In the genomic region with DNA sequence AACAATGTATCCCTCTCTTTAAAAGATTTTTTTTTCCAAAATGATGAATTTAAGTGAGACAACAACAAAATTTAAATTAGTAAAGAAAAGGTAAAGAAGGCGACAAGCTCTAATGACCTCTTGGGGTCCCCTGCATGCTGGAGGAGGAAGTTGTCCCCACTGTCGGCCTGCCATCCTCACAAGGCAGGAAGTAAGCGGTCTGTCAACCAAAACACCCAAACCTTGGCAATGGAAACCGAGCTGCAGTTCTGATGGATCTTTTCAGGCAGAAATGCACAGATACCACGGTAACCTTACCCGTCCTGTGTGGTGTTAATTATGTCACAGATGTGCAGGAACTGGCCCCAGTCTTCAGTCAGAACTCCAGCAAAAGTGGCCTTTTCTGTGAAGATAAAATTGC, we compare ENCODE assay signal across 23 mouse cellular contexts. TPM values are rescaled to one million over a fixed set of nuclear protein-coding genes. Genes with fewer than 3 reads are reported as not detected.
DNase-seq lines count a peak whose midpoint lies in the region; ATAC-seq and TF ChIP-seq lines count a peak whose summit lies in the region.
"Had no signal": no experiment of that assay in that cellular context is flagged by ENCODE, and none has a peak within 500 bp of the region (broad histone marks: within the 10 kb centered on the region; RNA-seq: fewer than 3 reads in every experiment).

No protein-coding gene starts in this region.

- H3K36me3 ChIP-seq in heart, embryonic 10.5 days: peaks cover 34% of the 10 kb centered on the region
- peaks cover 43% of the 10 kb centered on the region for H3K36me3 ChIP-seq in liver, embryonic 14.5 days (replicated peaks; ENCODE audit: control insufficient read depth, insufficient read depth, low read depth)
- H3K36me3 ChIP-seq: midbrain, embryonic 13.5 days had no signal

- WGBS in heart, embryonic 10.5 days: 73% methylated on average over 6 of the region's 6 CpGs
- WGBS in liver, embryonic 14.5 days (ENCODE audit: insufficient replicate concordance): 38% methylated on average over 6 of the region's 6 CpGs

- no peaks in the 10 kb centered on the region for H3K9me3 ChIP-seq in heart, embryonic 10.5 days
- H3K9me3 ChIP-seq in liver, embryonic 14.5 days (ENCODE audit: control insufficient read depth, low read length): no peaks in the 10 kb centered on the region
- H3K9me3 ChIP-seq: embryonic facial prominence, embryonic 15.5 days; midbrain, embryonic 13.5 days had no signal

- no peak for TF ChIP-seq CTCF in liver, embryonic 14.5 days (IDR thresholded peaks at IDR 0.05; ENCODE audit: low read depth)

- TF ChIP-seq EP300 in liver, embryonic 14.5 days (IDR thresholded peaks at IDR 0.05; ENCODE audit: low read depth): no peak

- H3K27ac ChIP-seq in heart, embryonic 10.5 days: no peak overlapping the region
- H3K27ac ChIP-seq in liver, embryonic 14.5 days: no peak overlapping the region
- H3K27ac ChIP-seq: embryonic facial prominence, embryonic 15.5 days; hindbrain, embryonic 14.5 days; midbrain, embryonic 13.5 days had no signal

- DNase-seq in heart, embryonic 10.5 days (ENCODE audit: low spot score): peak; percentile 47
- DNase-seq in heart, postnatal 25 days (ENCODE audit: low spot score): no peak
- DNase-seq in liver, embryonic 14.5 days (ENCODE audit: low read depth in 3 of 3, low spot score in 3 of 3): no peak
- no peak for DNase-seq in adrenal gland, adult 8-10 months
- no peak for DNase-seq in layer of hippocampus, postnatal 36 days
- DNase-seq: cerebellum, adult 8-10 months; cerebellum, postnatal 36 days; embryo, embryonic 11 days; gastrocnemius, postnatal 25 days; heart, postnatal 4 days; kidney, adult 9 months; kidney, postnatal 14 days; lung, postnatal 36 days had no signal

- ATAC-seq in common myeloid progenitor, adult 5-6 weeks (replicated peaks; ENCODE audit: low read depth, poor library complexity, severe bottlenecking): peak; percentile 43
- ATAC-seq in granulocyte monocyte progenitor cell, adult 5-6 weeks (replicated peaks; ENCODE audit: poor library complexity, severe bottlenecking): peak; percentile 43
- ATAC-seq in liver, embryonic 14.5 days (ENCODE audit: insufficient read depth): no peak
- no peak for ATAC-seq in activated CD4-positive, CD25-positive, alpha-beta regulatory T cell, adult 4 months
- ATAC-seq: CD4-positive, CD25-positive, alpha-beta regulatory T cell, adult 4 months; forebrain, embryonic 14.5 days; intestine, postnatal 0 days; midbrain, embryonic 13.5 days had no signal

- peak overlapping the region; percentile 77; the same call in 1 of the 2 replicates for H3K4me2 ChIP-seq in liver, embryonic 14.5 days (ENCODE audit: low read depth)
- H3K4me2 ChIP-seq: embryonic facial prominence, embryonic 15.5 days; hindbrain, embryonic 14.5 days; midbrain, embryonic 13.5 days had no signal

- H3K27me3 ChIP-seq in heart, embryonic 10.5 days (ENCODE audit: insufficient read depth, poor library complexity, severe bottlenecking): no peaks in the 10 kb centered on the region
- H3K27me3 ChIP-seq in liver, embryonic 14.5 days (ENCODE audit: control insufficient read depth, insufficient read depth, low read length): no peaks in the 10 kb centered on the region
- H3K27me3 ChIP-seq: embryonic facial prominence, embryonic 15.5 days had no signal

- no peak overlapping the region for H3K4me3 ChIP-seq in heart, embryonic 10.5 days
- H3K4me3 ChIP-seq in liver, embryonic 14.5 days (ENCODE audit: insufficient read depth in 1 of 2, low read depth in 2 of 2, low read length in 2 of 2): no peak overlapping the region; a peak in 1 of 4 replicates
- H3K4me3 ChIP-seq: embryonic facial prominence, embryonic 15.5 days; megakaryocyte, embryonic 14.5 days; midbrain, embryonic 13.5 days had no signal

- intact Hi-C loops in heart, postnatal 25 days (cut with DNase I): no loop called here

- H3K9ac ChIP-seq in liver, embryonic 14.5 days (replicated peaks): no peak overlapping the region
- H3K9ac ChIP-seq: embryonic facial prominence, embryonic 15.5 days; hindbrain, embryonic 14.5 days; midbrain, embryonic 13.5 days had no signal

- H3K4me1 ChIP-seq in heart, embryonic 10.5 days: peaks cover 12% of the 10 kb centered on the region; the same call in 1 of the 2 replicates
- peaks cover 14 to 23% of the 10 kb centered on the region in 2 experiments for H3K4me1 ChIP-seq in liver, embryonic 14.5 days (replicated peaks; ENCODE audit: control insufficient read depth in 2 of 2, insufficient read depth in 2 of 2, low read length in 1 of 2)

RNA-seq across cellular contexts. Expression of a gene that starts 3.4 kb away (rescaled TPM):
- polyA plus RNA-seq in heart, embryonic 10.5 days (2016; fragmentation: Nextera tagmentation; extraction: Ambion mirVana): 37.9 and 44.6 TPM in 2 replicates
- total RNA-seq in heart, postnatal 25 days (2021): 10 to 100 TPM; 15.1 to 19.8 TPM
- total RNA-seq in common myeloid progenitor, adult 5-6 weeks (2017): 39.1 and 44.7 TPM in 2 replicates
- 2.4 and 4.2 TPM in 2 replicates for total RNA-seq in granulocyte monocyte progenitor cell, adult 5-6 weeks (2014; fragmentation: Nextera tagmentation)
- total RNA-seq in granulocyte monocyte progenitor cell, adult 5-6 weeks (2017): 7.2 and 16.2 TPM in 2 replicates
- 13.6 and 26.6 TPM in 2 replicates for polyA plus RNA-seq in liver, embryonic 14.5 days (2012; rRNA removed)
- polyA plus RNA-seq in liver, embryonic 14.5 days (2014; fragmentation: Nextera tagmentation; extraction: Ambion mirVana): 58.9 and 60.6 TPM in 2 replicates
- total RNA-seq in adrenal gland, adult 8-10 months (2022): 10 to 100 TPM; 27.6 to 62.7 (median 44.1) TPM
- total RNA-seq in layer of hippocampus, postnatal 36 days (2021): 10 to 100 TPM; 17.9 to 23.0 TPM
- 1 to 10 TPM; 1.0 to 1.9 TPM for polyA plus RNA-seq in activated CD4-positive, CD25-positive, alpha-beta regulatory T cell, adult 4 months (2017; shearing (Covaris generic))

RNA-seq across cellular contexts. Expression of a gene that starts 46.8 kb away (rescaled TPM):
- 39.4 and 48.3 TPM in 2 replicates for polyA plus RNA-seq in heart, embryonic 10.5 days (2016; fragmentation: Nextera tagmentation; extraction: Ambion mirVana)
- 10 to 100 TPM; 24.7 to 25.5 TPM for total RNA-seq in heart, postnatal 25 days (2021)
- total RNA-seq in common myeloid progenitor, adult 5-6 weeks (2017): 14.7 and 36.2 TPM in 2 replicates
- 8.4 and 19.9 TPM in 2 replicates for total RNA-seq in granulocyte monocyte progenitor cell, adult 5-6 weeks (2014; fragmentation: Nextera tagmentation)
- total RNA-seq in granulocyte monocyte progenitor cell, adult 5-6 weeks (2017): 12.2 and 20.3 TPM in 2 replicates
- polyA plus RNA-seq in liver, embryonic 14.5 days (2012; rRNA removed): 16.3 and 17.4 TPM in 2 replicates
- polyA plus RNA-seq in liver, embryonic 14.5 days (2014; fragmentation: Nextera tagmentation; extraction: Ambion mirVana): 16.0 and 17.3 TPM in 2 replicates
- 10 to 100 TPM; 15.9 to 22.4 (median 17.8) TPM for total RNA-seq in adrenal gland, adult 8-10 months (2022)
- total RNA-seq in layer of hippocampus, postnatal 36 days (2021): 10 to 100 TPM; 25.5 to 27.5 TPM
- 10 to 100 TPM; 18.5 to 24.9 TPM for polyA plus RNA-seq in activated CD4-positive, CD25-positive, alpha-beta regulatory T cell, adult 4 months (2017; shearing (Covaris generic))

RNA-seq across cellular contexts. Expression of a gene that starts 46.9 kb away (rescaled TPM):
- polyA plus RNA-seq in heart, embryonic 10.5 days (2016; fragmentation: Nextera tagmentation; extraction: Ambion mirVana): 16.6 and 25.3 TPM in 2 replicates
- 1 to 10 TPM; 5.0 to 5.8 TPM for total RNA-seq in heart, postnatal 25 days (2021)
- 9.0 and 9.1 TPM in 2 replicates for total RNA-seq in common myeloid progenitor, adult 5-6 weeks (2017)
- 5.6 and 6.4 TPM in 2 replicates for total RNA-seq in granulocyte monocyte progenitor cell, adult 5-6 weeks (2014; fragmentation: Nextera tagmentation)
- 3.7 and 5.4 TPM in 2 replicates for total RNA-seq in granulocyte monocyte progenitor cell, adult 5-6 weeks (2017)
- polyA plus RNA-seq in liver, embryonic 14.5 days (2012; rRNA removed): 2.1 and 2.6 TPM in 2 replicates
- polyA plus RNA-seq in liver, embryonic 14.5 days (2014; fragmentation: Nextera tagmentation; extraction: Ambion mirVana): 4.8 and 6.2 TPM in 2 replicates
- total RNA-seq in adrenal gland, adult 8-10 months (2022): 10 to 100 TPM; 12.1 to 20.6 (median 16.2) TPM
- 10 to 100 TPM; 14.6 to 15.1 TPM for total RNA-seq in layer of hippocampus, postnatal 36 days (2021)
- 1 to 10 TPM; 1.9 to 3.1 TPM for polyA plus RNA-seq in activated CD4-positive, CD25-positive, alpha-beta regulatory T cell, adult 4 months (2017; shearing (Covaris generic))

Comparison
In these comparisons a context has a peak if more than half of its experiments do, and no peak if none do; other contexts are left out.
1. ATAC-seq: peak in common myeloid progenitor, adult 5-6 weeks (single experiment) and granulocyte monocyte progenitor cell, adult 5-6 weeks (single experiment); none in liver, embryonic 14.5 days (single experiment) and activated CD4-positive, CD25-positive, alpha-beta regulatory T cell, adult 4 months (single experiment).